Mouse (Mus musculus) stomach, postnatal 0 days (tissue): Measurements from ENCODE around the gene Cma2.
"Not testable (repeated sequence)": the region's sequence is repeated elsewhere in the genome, so short reads cannot be mapped to it uniquely, and the experiment has no call there.

Experiments used
- CTCF ChIP-seq: IDR thresholded peaks from 2 replicates; pipeline ENCODE4 v1.5.1; 2016; ENCODE audit warnings: antibody characterized with exemption, low read depth, mild to moderate bottlenecking, moderate library complexity
- EP300 ChIP-seq: optimal IDR thresholded peaks from 2 replicates; pipeline ENCODE3; 2016; ENCODE audit warnings: antibody characterized with exemption

- not testable (repeated sequence) for TF ChIP-seq EP300, CTCF
These were observed 36.7 kb downstream of the Cma2 start for GRCm38 (mm10) chr14:55987464-55987863.
